Mouse (Mus musculus) MEL (cell line): ENCODE data around the gene Hcfc2. TPM values are rescaled to one million over a fixed set of nuclear protein-coding genes. Genes with fewer than 3 reads are reported as not detected.

Experiments used
- DNase-seq: peaks from one replicate; pipeline ENCODE4 v3.0.0; 2011; ENCODE audit warnings: low read depth, low spot score
- H3K27ac ChIP-seq: 2 replicates; pipeline ENCODE4 v1.5.1; 2012; ENCODE audit warnings: low read depth, mild to moderate bottlenecking, control low read depth, low read length, moderate library complexity; ENCODE audit not compliant: control insufficient read depth
- H3K27me3 ChIP-seq, 2 experiments: fragments of 150-350 bp in 1 of 2; sonication (generic) in 1 of 2; 2 replicates each; pipeline ENCODE4 v1.6.1; 2012; ENCODE audit warnings: low read length in 2 of 2, mild to moderate bottlenecking in 2 of 2, improper control_type of control experiment in 1 of 2, moderate library complexity in 1 of 2; ENCODE audit not compliant: insufficient read depth in 2 of 2, control insufficient read depth in 1 of 2
- H3K36me3 ChIP-seq, 2 experiments: 2 replicates each; pipeline ENCODE4 v1.6.1; 2012 to 2014; ENCODE audit warnings: low read length in 2 of 2, improper control_type of control experiment in 1 of 2, inconsistent platforms in 1 of 2, mild to moderate bottlenecking in 1 of 2; ENCODE audit not compliant: insufficient read depth in 2 of 2, control insufficient read depth in 1 of 2
- H3K4me1 ChIP-seq, 2 experiments: fragments of 150-350 bp in 1 of 2; sonication (generic) in 1 of 2; 2 replicates each; pipeline ENCODE4 v1.6.1; 2012; ENCODE audit warnings: low read length in 2 of 2, improper control_type of control experiment in 1 of 2, mild to moderate bottlenecking in 1 of 2; ENCODE audit not compliant: insufficient read depth in 2 of 2, control insufficient read depth in 1 of 2
- H3K4me3 ChIP-seq, 2 experiments: fragments of 150-350 bp in 1 of 2; sonication (generic) in 1 of 2; 2 replicates each; pipeline ENCODE4 v1.5.1; 2012; ENCODE audit warnings: low read depth in 2 of 2, low read length in 2 of 2, mild to moderate bottlenecking in 2 of 2, moderate library complexity in 2 of 2, control low read depth in 1 of 2, improper control_type of control experiment in 1 of 2; ENCODE audit not compliant: control insufficient read depth in 1 of 2, insufficient read depth in 1 of 2
- H3K79me2 ChIP-seq: 2 replicates; pipeline ENCODE4 v1.6.1; 2012; ENCODE audit warnings: mild to moderate bottlenecking, low read length, moderate library complexity; ENCODE audit not compliant: control insufficient read depth, poor library complexity, insufficient read depth
- H3K9ac ChIP-seq: 2 replicates; pipeline ENCODE4 v1.6.1; 2012; ENCODE audit warnings: low read depth, mild to moderate bottlenecking, control low read depth, low read length, moderate library complexity; ENCODE audit not compliant: control insufficient read depth, poor library complexity, severe bottlenecking
- H3K9me3 ChIP-seq: fragments of 150-350 bp; sonication (generic); replicated peaks from 2 replicates; pipeline ENCODE4 v1.6.1; 2012; ENCODE audit warnings: mild to moderate bottlenecking, low read length, improper control_type of control experiment, moderate library complexity; ENCODE audit not compliant: insufficient read depth
- CHD1 ChIP-seq: IDR thresholded peaks from 2 replicates; pipeline ENCODE4 v1.6.1; 2012; ENCODE audit warnings: low read depth, mild to moderate bottlenecking, inconsistent platforms, low read length, improper control_type of control experiment
- CTCF ChIP-seq, 3 experiments: IDR thresholded peaks in 2 of 3; conservative IDR thresholded peaks in 1 of 3; 2 replicates each; pipeline ENCODE4 v1.5.1; 2011 to 2012; ENCODE audit warnings: low read length in 3 of 3, low read depth in 2 of 3, mild to moderate bottlenecking in 2 of 3, improper control_type of control experiment in 1 of 3, inconsistent platforms in 1 of 3, mixed read lengths in 1 of 3, moderate library complexity in 1 of 3; ENCODE audit not compliant: control insufficient read depth in 1 of 3, insufficient read depth in 1 of 3, poor library complexity in 1 of 3, severe bottlenecking in 1 of 3
- E2F4 ChIP-seq: IDR thresholded peaks from 2 replicates; pipeline ENCODE4 v1.6.1; 2011; ENCODE audit warnings: low read depth, low read length, improper control_type of control experiment, borderline replicate concordance
- ELF1 ChIP-seq: IDR thresholded peaks from 2 replicates; pipeline ENCODE4 v1.6.1; 2014; ENCODE audit warnings: low read depth, mild to moderate bottlenecking, inconsistent platforms, low read length, improper control_type of control experiment, moderate library complexity
- EP300 ChIP-seq, 2 experiments: IDR thresholded peaks; 2 replicates each; pipeline ENCODE4 v1.6.1; 2011; ENCODE audit warnings: improper control_type of control experiment in 2 of 2, low read length in 2 of 2, low read depth in 1 of 2, mild to moderate bottlenecking in 1 of 2
- ETS1 ChIP-seq: IDR thresholded peaks from 2 replicates; pipeline ENCODE4 v1.6.1; 2012; ENCODE audit warnings: low read depth, mild to moderate bottlenecking, inconsistent platforms, low read length, improper control_type of control experiment, moderate library complexity
- GABPA ChIP-seq: IDR thresholded peaks from 2 replicates; pipeline ENCODE4 v1.6.1; 2012; ENCODE audit warnings: low read depth, mild to moderate bottlenecking, inconsistent platforms, low read length, improper control_type of control experiment, moderate library complexity
- GATA1 ChIP-seq: IDR thresholded peaks from 2 replicates; pipeline ENCODE4 v1.6.1; 2011; ENCODE audit warnings: low read depth, low read length, improper control_type of control experiment
- HCFC1 ChIP-seq: IDR thresholded peaks from 2 replicates; pipeline ENCODE4 v1.6.1; 2012; ENCODE audit warnings: low read depth, mild to moderate bottlenecking, inconsistent platforms, low read length, improper control_type of control experiment, moderate library complexity
- JUND ChIP-seq: IDR thresholded peaks from 2 replicates; pipeline ENCODE4 v1.6.1; 2011; ENCODE audit warnings: low read depth, mild to moderate bottlenecking, improper control_type of control experiment, low read length
- KAT2A ChIP-seq: conservative IDR thresholded peaks from 2 replicates; pipeline ENCODE4 v1.6.1; 2012; ENCODE audit warnings: low read depth, low read length, improper control_type of control experiment, inconsistent platforms
- MAFK ChIP-seq: IDR thresholded peaks from 2 replicates; pipeline ENCODE4 v1.6.1; 2011; ENCODE audit warnings: low read depth, mild to moderate bottlenecking, low read length, improper control_type of control experiment, borderline replicate concordance
- MEF2A ChIP-seq: IDR thresholded peaks from 2 replicates; pipeline ENCODE4 v1.6.1; 2014; ENCODE audit warnings: low read depth, mild to moderate bottlenecking, inconsistent platforms, low read length, improper control_type of control experiment; ENCODE audit not compliant: poor library complexity, insufficient replicate concordance, severe bottlenecking; ENCODE audit errors: extremely low read depth
- MXI1 ChIP-seq: IDR thresholded peaks from 2 replicates; pipeline ENCODE4 v1.6.1; 2011; ENCODE audit warnings: mild to moderate bottlenecking, low read depth, low read length, improper control_type of control experiment
- MYB ChIP-seq: IDR thresholded peaks from 2 replicates; pipeline ENCODE4 v1.6.1; 2011; ENCODE audit warnings: mild to moderate bottlenecking, low read depth, low read length, improper control_type of control experiment
- MYC ChIP-seq: IDR thresholded peaks from 2 replicates; pipeline ENCODE4 v1.6.1; 2011; ENCODE audit warnings: low read depth, mild to moderate bottlenecking, low read length, improper control_type of control experiment, moderate library complexity
- NRF1 ChIP-seq: IDR thresholded peaks from 2 replicates; pipeline ENCODE4 v1.6.1; 2014; ENCODE audit warnings: low read depth, mild to moderate bottlenecking, inconsistent platforms, low read length, improper control_type of control experiment, moderate library complexity; ENCODE audit not compliant: poor library complexity, insufficient read depth, severe bottlenecking
- POLR2AphosphoS2 ChIP-seq: IDR thresholded peaks from 2 replicates; pipeline ENCODE4 v1.6.1; 2011; ENCODE audit warnings: low read length, improper control_type of control experiment
- POLR2AphosphoS5 ChIP-seq: IDR thresholded peaks from 2 replicates; pipeline ENCODE4 v1.6.1; 2012; ENCODE audit warnings: low read depth, borderline replicate concordance, mild to moderate bottlenecking, inconsistent platforms, low read length, moderate library complexity, mixed read lengths
- RAD21 ChIP-seq: IDR thresholded peaks from 2 replicates; pipeline ENCODE4 v1.6.1; 2011; ENCODE audit warnings: mild to moderate bottlenecking, low read depth, low read length, improper control_type of control experiment
- RCOR1 ChIP-seq: IDR thresholded peaks from 2 replicates; pipeline ENCODE4 v1.6.1; 2012; ENCODE audit warnings: low read depth, mild to moderate bottlenecking, inconsistent platforms, low read length, improper control_type of control experiment
- SMC3 ChIP-seq: IDR thresholded peaks from 2 replicates; pipeline ENCODE4 v1.6.1; 2011; ENCODE audit warnings: low read depth, low read length, improper control_type of control experiment
- TAL1 ChIP-seq: IDR thresholded peaks from 2 replicates; pipeline ENCODE4 v1.6.1; 2012; ENCODE audit warnings: mild to moderate bottlenecking, inconsistent platforms, low read length, moderate library complexity, mixed read lengths
- TBP ChIP-seq: IDR thresholded peaks from 2 replicates; pipeline ENCODE4 v1.8.0; 2011; ENCODE audit warnings: low read depth, low read length, improper control_type of control experiment
- USF1 ChIP-seq: IDR thresholded peaks from 2 replicates; pipeline ENCODE4 v1.6.1; 2014; ENCODE audit warnings: low read depth, mild to moderate bottlenecking, inconsistent platforms, low read length, improper control_type of control experiment, moderate library complexity
- ZC3H11A ChIP-seq: IDR thresholded peaks from 2 replicates; pipeline ENCODE4 v1.6.1; 2012; ENCODE audit warnings: low read depth, mild to moderate bottlenecking, inconsistent platforms, low read length, improper control_type of control experiment
- ZKSCAN1 ChIP-seq: IDR thresholded peaks from 2 replicates; pipeline ENCODE4 v1.6.1; 2012; ENCODE audit warnings: low read depth, mild to moderate bottlenecking, inconsistent platforms, low read length, improper control_type of control experiment, moderate library complexity
- ZNF384 ChIP-seq: IDR thresholded peaks from 2 replicates; pipeline ENCODE4 v1.6.1; 2012; ENCODE audit warnings: low read depth, mild to moderate bottlenecking, inconsistent platforms, low read length, improper control_type of control experiment
- polyA plus RNA-seq, 2 experiments: library from polyadenylated mRNA; stranded (reverse) in 1 of 2; unstranded in 1 of 2; fragments of >175 nt in 1 of 2; fragments of >200 nt in 1 of 2; gene quantifications; 2 replicates each; pipeline versions ENCODE4 v1.2.1 to v1.2.4; 2012; ENCODE audit warnings: low replicate concordance in 2 of 2, low read depth in 1 of 2; ENCODE audit not compliant: insufficient read length in 2 of 2, insufficient read depth in 1 of 2, missing spikeins in 1 of 2
- total RNA-seq: library from RNA; depleted of rRNA; stranded (reverse); fragments of 300-350 nt; gene quantifications from 2 replicates; pipeline ENCODE4 v1.2.3, GENCODE M21; 2012

The Hcfc2 gene
- total and polyA plus RNA-seq, 3 experiments = 20.9 to 21.0 TPM; not detected in 1

- TF ChIP-seq E2F4 (no peak), GATA1 (no peak), USF1 (no peak), CTCF (IDR thresholded peaks at IDR 0.05 in 2 of 3, conservative IDR thresholded peaks at IDR 0.05 in 1 of 3; ENCODE audit: control insufficient read depth in 1 of 3, insufficient read depth in 1 of 3, low read depth in 2 of 3, low read length in 3 of 3, poor library complexity in 1 of 3, severe bottlenecking in 1 of 3) (no peak), HCFC1 (no peak), MYB (no peak), ZC3H11A (no peak), MYC (no peak), KAT2A (no peak), POLR2AphosphoS2 (no peak), JUND (no peak), ELF1 (no peak), RAD21 (no peak)
- TF ChIP-seq, all 39 proteins: peak for 0
- Histone ChIP-seq H3K9ac (no peak within 1 kb of the TSS), H3K4me3 (no peak within 1 kb of the TSS)
Observed at GRCm38 (mm10) chr10:82690494-82690893, 5.5 kb upstream of the Hcfc2 start, which contains the start of gene Glt8d2. Gene Glt8d2 (minus strand): TSS chr10:82690650.

DNA sequence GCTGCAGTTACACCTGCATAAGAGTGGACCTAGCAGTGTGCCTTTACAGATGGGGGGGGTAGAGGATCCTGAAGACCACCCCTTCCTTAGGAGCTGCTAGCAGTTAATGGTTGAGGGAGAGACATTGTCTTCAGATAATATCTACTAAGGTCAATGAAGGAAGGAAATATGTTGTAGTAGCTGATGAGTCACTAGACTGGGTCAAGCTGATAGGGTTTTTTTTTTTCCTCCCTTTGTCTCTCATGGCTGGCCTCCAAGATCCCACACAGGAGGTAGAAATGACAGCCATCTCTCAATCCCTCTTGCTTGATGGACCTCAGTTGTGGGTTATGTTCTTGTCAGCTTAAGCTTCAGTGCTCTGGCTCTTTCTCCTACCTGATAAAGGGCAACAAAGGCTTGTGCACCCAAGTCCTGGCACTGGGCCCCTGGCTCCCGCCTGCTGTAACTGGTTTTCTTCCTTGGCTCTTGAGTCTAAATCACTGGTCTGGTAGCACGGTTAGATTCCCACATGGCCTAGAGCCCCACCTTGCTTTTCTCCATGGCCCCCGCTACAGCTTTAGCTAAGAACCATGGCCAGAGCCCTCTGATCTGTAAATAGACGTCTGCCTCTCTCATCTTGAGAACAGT lies 606 bp downstream of the Hcfc2 start:
- peak overlapping the region; percentile 2 to 19; a peak in 3 of 4 replicates for H3K4me3 ChIP-seq
- H3K79me2 ChIP-seq = peaks cover 11% of the 10 kb centered on the region
- H3K4me1 ChIP-seq = peaks cover 12 to 37% of the 10 kb centered on the region in 2 experiments
- H3K27ac ChIP-seq = peak overlapping the region; percentile 98
- H3K27me3 ChIP-seq = no peaks in the 10 kb centered on the region
- peaks cover 0 to 39% of the 10 kb centered on the region in 2 experiments; a peak in 2 of 4 replicates for H3K36me3 ChIP-seq
- DNase-seq = peak; percentile 84
- peak overlapping the region; percentile 47 for H3K9ac ChIP-seq
- H3K9me3 ChIP-seq = no peaks in the 10 kb centered on the region
- peak; percentile 42; the same call in 1 of the 2 replicates for TF ChIP-seq ZKSCAN1
- TF ChIP-seq MXI1 = peak; percentile 72; the same call in 1 of the 2 replicates
- no peak; the same call in 1 of the 2 replicates for TF ChIP-seq MAFK
- TF ChIP-seq HCFC1 = peak; percentile 56
- TF ChIP-seq CHD1 = no peak
- peak; percentile 98 for TF ChIP-seq ZNF384
- peak; percentile 73 for TF ChIP-seq RCOR1
- TF ChIP-seq TBP = peak; percentile 47; the same call in 1 of the 2 replicates
- TF ChIP-seq CTCF (IDR thresholded peaks at IDR 0.05 in 2 of 3, conservative IDR thresholded peaks at IDR 0.05 in 1 of 3; ENCODE audit: control insufficient read depth in 1 of 3, insufficient read depth in 1 of 3, low read depth in 2 of 3, low read length in 3 of 3, poor library complexity in 1 of 3, severe bottlenecking in 1 of 3) = no peak
- TF ChIP-seq EP300 (IDR thresholded peaks at IDR 0.05; ENCODE audit: low read depth in 1 of 2, low read length in 2 of 2) = peak; percentile 91 to 96
- no peak for TF ChIP-seq RAD21
- TF ChIP-seq MEF2A = no peak
- TF ChIP-seq ETS1 = peak; percentile 88
- TF ChIP-seq NRF1 = no peak
- no peak for TF ChIP-seq USF1
- TF ChIP-seq E2F4 = no peak
- no peak for TF ChIP-seq POLR2AphosphoS5
- TF ChIP-seq TAL1 = peak; percentile 85
- no peak for TF ChIP-seq GABPA
- no peak for TF ChIP-seq POLR2AphosphoS2
- TF ChIP-seq SMC3 = no peak
- TF ChIP-seq MYC = peak; percentile 66; the same call in 1 of the 2 replicates

More at GRCm38 (mm10) chr10:82690494-82690893, 5.5 kb upstream of the Hcfc2 start, which contains the start of gene Glt8d2:
- Histone ChIP-seq H3K4me1 (peaks cover 0 to 13% of the 10 kb centered on the region in 2 experiments; a peak in 2 of 4 replicates), H3K27ac (no peak within 1 kb of the TSS), H3K36me3 (peaks cover 0 to 8% of the 10 kb centered on the region in 2 experiments; a peak in 2 of 4 replicates), H3K27me3 (no peaks in the 10 kb centered on the region), H3K9me3 (no peaks in the 10 kb centered on the region), H3K79me2 (no peaks in the 10 kb centered on the region)
- DNase-seq = no peak
